Mouse (Mus musculus): ENCODE results near the gene Thpo. TPM values are rescaled to one million over a fixed set of nuclear protein-coding genes. Genes with fewer than 3 reads are reported as not detected.

Gene Thpo
- not detected for total RNA-seq (2023)

GRCm38 (mm10) chr16:20733731-20734730 is at the start of gene Thpo:
Thpo (minus strand) TSS chr16:20734511.

GRCm38 (mm10) chr16:20732925-20733730 is 1.2 kb downstream of the Thpo start, which contains the start of gene Chrd:
Chrd (plus strand) TSS chr16:20733127.

GRCm38 (mm10) chr16:20717181-20717977 is 16.9 kb downstream of the Thpo start, which contains the start of the genes Polr2h and Clcn2:
Polr2h (plus strand) TSS chr16:20717665.
Clcn2 (minus strand) TSS chr16:20717746.

GRCm38 (mm10) chr16:20693111-20693701 is 41.1 kb downstream of the Thpo start, which contains the start of gene Fam131a:
Fam131a (plus strand) TSS chr16:20693241.

Other genes with a start within 250 kb of the Thpo start
- gene Eif2b5, start 235.7 kb downstream of the Thpo start, total RNA-seq (2023): 10 to 100 TPM; 22.6 to 22.8 TPM
- gene Dvl3, start 217.5 kb downstream of the Thpo start, total RNA-seq (2023): 10 to 100 TPM; 26.5 to 28.0 TPM
- 100 to 1,000 TPM; 190 to 204 TPM for gene Ap2m1, start 199.0 kb downstream of the Thpo start, total RNA-seq (2023)
- 10 to 100 TPM; 45.4 to 46.1 TPM for gene Abcf3, start 185.9 kb downstream of the Thpo start, total RNA-seq (2023)
- gene Vwa5b2, start 145.0 kb downstream of the Thpo start, total RNA-seq (2023): not detected
- gene Eef1akmt4, start 122.9 kb downstream of the Thpo start, total RNA-seq (2023): 1 to 10 TPM; 3.9 to 5.5 TPM
- gene Gm49333, start 122.9 kb downstream of the Thpo start, total RNA-seq (2023): not detected
- gene Alg3, start 122.8 kb downstream of the Thpo start, total RNA-seq (2023): 1 to 10 TPM; 6.4 to 7.1 TPM
- gene Camk2n2, start 113.2 kb downstream of the Thpo start, total RNA-seq (2023): 1 to 10 TPM; 1.2 to 1.3 TPM
- gene Ece2, start 104.7 kb downstream of the Thpo start, total RNA-seq (2023): under 1 TPM in 1 of 2 experiments, not detected in 1; 0.18 TPM
- gene Psmd2, start 82.9 kb downstream of the Thpo start, total RNA-seq (2023): 100 to 1,000 TPM; 106 to 110 TPM
- gene Eif4g1, start 66.2 kb downstream of the Thpo start, total RNA-seq (2023): 100 to 1,000 TPM; 147 to 161 TPM
- gene Fam131a, start 41.3 kb downstream of the Thpo start, total RNA-seq (2023): under 1 TPM; 0.42 to 0.86 TPM
- gene Polr2h, start 16.8 kb downstream of the Thpo start, total RNA-seq (2023): 1 to 10 TPM; 7.9 to 8.2 TPM
- 1 to 10 TPM; 4.8 to 5.6 TPM for gene Clcn2, start 16.8 kb downstream of the Thpo start, total RNA-seq (2023)
- gene Chrd, start 1.4 kb downstream of the Thpo start, total RNA-seq (2023): not detected